Mouse (Mus musculus): ENCODE results near the gene Nox4. TPM values are rescaled to one million over a fixed set of nuclear protein-coding genes. Genes with fewer than 3 reads are reported as not detected.
"Not testable (repeated sequence)": the region's sequence is repeated elsewhere in the genome, so short reads cannot be mapped to it uniquely, and the experiment has no call there.

Gene Nox4
- polyA plus RNA-seq, 1 experiment: 234 TPM

DNA sequence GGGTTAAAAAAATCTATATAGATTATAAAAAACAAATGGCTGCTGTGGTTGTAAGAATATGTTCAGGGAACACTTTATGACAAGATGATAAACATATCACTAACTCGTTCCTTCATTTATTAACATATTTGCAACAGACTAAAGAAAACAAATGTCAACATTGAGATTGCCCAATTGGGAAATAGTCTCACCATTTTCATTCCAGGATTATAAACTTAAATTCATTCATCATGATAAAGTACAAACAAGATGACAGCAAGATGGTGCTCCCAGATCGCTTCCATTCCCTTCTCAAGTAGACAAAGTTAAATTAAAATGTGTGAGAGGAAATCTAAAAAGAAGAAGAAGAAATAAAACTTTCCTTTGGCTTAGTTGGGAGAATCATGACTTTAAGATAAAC lies 124.9 kb downstream of the Nox4 start:
- DNase-seq: no peak
- 89% methylated on average over 2 of the region's 2 CpGs for WGBS
- no peaks in the 10 kb centered on the region for H3K4me1 ChIP-seq (ENCODE audit: control insufficient read depth, insufficient read depth, low read length)
- H3K36me3 ChIP-seq (ENCODE audit: control insufficient read depth, insufficient read depth, low read length): no peaks in the 10 kb centered on the region; the same call in 1 of the 2 replicates
- H3K4me3 ChIP-seq (ENCODE audit: insufficient read depth, low read depth, low read length): no peak overlapping the region
- H3K27ac ChIP-seq (ENCODE audit: insufficient read depth, low read depth, low read length): no peak overlapping the region
- TF ChIP-seq CTCF (conservative IDR thresholded peaks at IDR 0.05; ENCODE audit: insufficient read depth, insufficient read length, low read depth, low read length) (no peak), POLR2A (IDR thresholded peaks at IDR 0.05; ENCODE audit: low read depth, low read length) (no peak)
- H3K27me3 ChIP-seq (replicated peaks; ENCODE audit: control insufficient read depth, insufficient read depth, low read length): no peaks in the 10 kb centered on the region

DNA sequence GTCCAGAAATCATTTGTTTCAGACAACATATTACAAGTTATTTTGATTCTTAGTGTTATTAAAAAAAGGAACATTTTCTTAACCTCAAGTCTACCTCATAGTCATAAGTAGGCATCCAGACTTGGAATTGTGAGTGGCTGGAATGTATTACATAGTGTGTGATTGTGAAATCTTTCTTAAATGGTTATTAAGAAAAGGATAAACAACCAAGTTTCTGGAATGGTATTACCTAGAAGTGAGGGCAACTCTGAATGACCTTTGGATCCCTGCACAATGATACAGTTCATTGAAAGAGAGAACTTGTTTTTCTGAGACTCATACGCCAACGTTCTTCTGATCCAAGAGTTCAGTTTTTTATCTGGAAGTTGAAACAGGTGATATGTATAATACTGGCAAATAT lies 125.4 kb downstream of the Nox4 start:
- peak; percentile 81 for DNase-seq
- TF ChIP-seq CTCF (conservative IDR thresholded peaks at IDR 0.05; ENCODE audit: insufficient read depth, insufficient read length, low read depth, low read length) (no peak), POLR2A (IDR thresholded peaks at IDR 0.05; ENCODE audit: low read depth, low read length) (no peak)
- no peaks in the 10 kb centered on the region; the same call in 1 of the 2 replicates for H3K36me3 ChIP-seq (ENCODE audit: control insufficient read depth, insufficient read depth, low read length)
- H3K27me3 ChIP-seq (replicated peaks; ENCODE audit: control insufficient read depth, insufficient read depth, low read length): no peaks in the 10 kb centered on the region
- no peak overlapping the region for H3K27ac ChIP-seq (ENCODE audit: insufficient read depth, low read depth, low read length)
- WGBS: 63% methylated on average over 2 of the region's 2 CpGs
- no peak overlapping the region for H3K4me3 ChIP-seq (ENCODE audit: insufficient read depth, low read depth, low read length)
- H3K4me1 ChIP-seq (ENCODE audit: control insufficient read depth, insufficient read depth, low read length): no peaks in the 10 kb centered on the region

DNA sequence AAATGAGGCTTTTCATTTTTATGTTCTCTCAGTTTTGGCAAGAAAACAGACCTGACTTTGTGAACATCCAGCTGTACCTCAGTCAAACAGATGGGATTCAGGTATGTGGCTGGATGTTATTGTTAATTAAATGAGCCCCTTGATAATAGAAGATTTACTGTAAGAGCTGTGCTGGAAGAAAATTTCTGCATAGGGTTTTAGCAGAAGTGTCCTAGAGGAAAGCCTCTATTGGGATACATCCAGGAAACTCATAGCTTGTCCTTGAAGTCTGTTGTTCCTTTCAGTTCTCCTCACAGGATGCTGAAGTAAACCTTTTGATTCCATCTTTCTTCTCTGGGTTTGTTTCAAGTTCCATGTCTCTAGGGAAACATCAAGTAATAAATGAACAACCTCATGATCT lies 128.4 kb downstream of the Nox4 start:
- TF ChIP-seq CTCF (conservative IDR thresholded peaks at IDR 0.05; ENCODE audit: insufficient read depth, insufficient read length, low read depth, low read length) (no peak), POLR2A (IDR thresholded peaks at IDR 0.05; ENCODE audit: low read depth, low read length) (no peak)
- H3K36me3 ChIP-seq (ENCODE audit: control insufficient read depth, insufficient read depth, low read length): no peaks in the 10 kb centered on the region
- H3K4me3 ChIP-seq (ENCODE audit: insufficient read depth, low read depth, low read length): no peak overlapping the region
- no peak overlapping the region for H3K27ac ChIP-seq (ENCODE audit: insufficient read depth, low read depth, low read length)
- no peak for DNase-seq
- no peaks in the 10 kb centered on the region for H3K4me1 ChIP-seq (ENCODE audit: control insufficient read depth, insufficient read depth, low read length)
- no peaks in the 10 kb centered on the region for H3K27me3 ChIP-seq (replicated peaks; ENCODE audit: control insufficient read depth, insufficient read depth, low read length)

DNA sequence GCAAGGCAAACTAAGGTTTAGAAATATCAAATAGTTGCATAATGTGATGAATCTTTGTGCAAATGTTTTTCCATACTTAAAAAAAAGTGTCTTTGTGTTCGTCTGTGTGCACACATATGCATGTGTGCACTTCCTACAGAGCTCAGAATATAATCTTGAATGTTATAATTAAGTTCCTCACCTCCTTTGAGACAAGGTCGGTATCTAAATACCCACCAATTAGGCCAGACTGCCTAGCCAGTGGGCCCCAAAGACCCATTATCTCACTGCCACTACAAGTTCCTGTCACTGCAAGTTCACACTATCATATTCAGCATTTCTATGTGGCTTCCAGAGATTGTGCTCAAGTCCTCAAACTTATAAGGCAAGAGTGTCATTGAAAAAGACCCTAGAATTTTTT lies 129.0 kb downstream of the Nox4 start:
- no peak for DNase-seq
- no peaks in the 10 kb centered on the region for H3K36me3 ChIP-seq (ENCODE audit: control insufficient read depth, insufficient read depth, low read length)
- 74% methylated on average over 2 of the region's 2 CpGs for WGBS
- no peak overlapping the region for H3K27ac ChIP-seq (ENCODE audit: insufficient read depth, low read depth, low read length)
- H3K4me3 ChIP-seq (ENCODE audit: insufficient read depth, low read depth, low read length): no peak overlapping the region
- no peaks in the 10 kb centered on the region for H3K27me3 ChIP-seq (replicated peaks; ENCODE audit: control insufficient read depth, insufficient read depth, low read length)
- H3K4me1 ChIP-seq (ENCODE audit: control insufficient read depth, insufficient read depth, low read length): no peaks in the 10 kb centered on the region
- no peak for TF ChIP-seq CTCF (conservative IDR thresholded peaks at IDR 0.05; ENCODE audit: insufficient read depth, insufficient read length, low read depth, low read length)
- TF ChIP-seq POLR2A (IDR thresholded peaks at IDR 0.05; ENCODE audit: low read depth, low read length): no peak

DNA sequence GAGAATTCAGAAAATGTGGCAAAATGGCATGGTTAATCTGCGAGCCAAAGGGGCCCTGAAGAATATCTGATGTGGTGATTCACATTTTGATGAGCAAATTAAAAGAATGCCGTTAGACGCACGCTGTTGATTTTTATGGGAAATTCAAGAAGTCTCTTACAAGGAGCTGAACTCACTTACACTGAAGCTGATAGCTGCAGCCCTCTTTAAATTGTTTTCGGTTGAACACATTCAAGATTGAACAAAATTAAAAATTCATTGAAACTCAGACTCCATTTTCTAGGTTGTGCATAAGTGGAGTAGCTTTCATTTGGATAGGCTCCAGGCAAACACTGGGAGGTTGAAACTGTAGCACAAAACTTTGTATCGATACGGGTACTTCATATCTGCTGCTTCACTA lies 151.1 kb downstream of the Nox4 start:
- Histone ChIP-seq H3K27ac (ENCODE audit: insufficient read depth, low read depth, low read length) (no peak overlapping the region), H3K27me3 (replicated peaks; ENCODE audit: control insufficient read depth, insufficient read depth, low read length) (no peaks in the 10 kb centered on the region), H3K4me1 (ENCODE audit: control insufficient read depth, insufficient read depth, low read length) (no peaks in the 10 kb centered on the region), H3K36me3 (ENCODE audit: control insufficient read depth, insufficient read depth, low read length) (no peaks in the 10 kb centered on the region; the same call in 1 of the 2 replicates), H3K4me3 (ENCODE audit: insufficient read depth, low read depth, low read length) (no peak overlapping the region)
- DNase-seq: no peak
- TF ChIP-seq CTCF (conservative IDR thresholded peaks at IDR 0.05; ENCODE audit: insufficient read depth, insufficient read length, low read depth, low read length) (no peak), POLR2A (IDR thresholded peaks at IDR 0.05; ENCODE audit: low read depth, low read length) (no peak)
- 68% methylated on average over 7 of the region's 7 CpGs for WGBS

DNA sequence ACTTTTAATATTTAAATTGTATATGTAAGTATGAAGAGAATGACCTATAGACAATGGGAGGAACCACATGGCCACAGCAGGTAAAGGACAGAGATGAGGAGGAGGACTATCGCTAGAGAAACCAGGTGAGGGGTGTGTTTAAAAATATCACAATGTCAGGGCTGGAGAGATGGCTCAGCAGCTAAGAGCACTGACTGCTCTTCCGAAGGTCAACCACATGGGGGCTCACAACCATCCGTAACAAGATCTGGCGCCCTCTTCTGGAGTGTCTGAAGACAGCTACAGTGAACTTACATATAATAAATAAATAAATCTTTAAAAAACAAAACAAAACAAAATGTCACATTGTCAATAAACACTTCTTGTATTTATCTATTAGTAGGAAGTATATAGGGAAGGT lies 165.5 kb downstream of the Nox4 start:
- peak; percentile 43 for TF ChIP-seq CTCF (conservative IDR thresholded peaks at IDR 0.05; ENCODE audit: insufficient read depth, insufficient read length, low read depth, low read length)
- DNase-seq: peak; percentile 15
- not testable (repeated sequence) for H3K4me3 ChIP-seq (ENCODE audit: insufficient read depth, low read depth, low read length); H3K36me3 ChIP-seq (ENCODE audit: control insufficient read depth, insufficient read depth, low read length); H3K4me1 ChIP-seq (ENCODE audit: control insufficient read depth, insufficient read depth, low read length); H3K27me3 ChIP-seq (replicated peaks; ENCODE audit: control insufficient read depth, insufficient read depth, low read length); H3K27ac ChIP-seq (ENCODE audit: insufficient read depth, low read depth, low read length)
- 7% methylated on average over 4 of the region's 4 CpGs for WGBS

DNA sequence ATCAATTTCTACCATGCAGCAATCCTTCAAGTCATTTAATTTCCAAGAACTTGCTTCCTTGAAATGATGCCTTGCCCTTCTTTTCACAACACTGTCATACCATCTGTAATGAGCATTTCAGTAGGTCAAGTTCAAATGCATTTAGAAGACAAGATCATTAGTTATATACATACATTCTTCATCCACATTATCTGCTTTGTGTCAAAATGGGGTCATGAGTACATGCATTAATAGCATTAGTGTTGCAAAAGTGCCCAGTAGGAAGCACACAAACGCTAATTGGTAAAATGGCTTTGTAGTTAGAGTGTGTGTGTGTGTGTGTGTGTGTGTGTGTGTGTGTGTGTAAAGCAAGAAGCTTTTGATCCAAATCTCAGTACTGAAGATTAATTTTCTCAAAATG lies 167.4 kb downstream of the Nox4 start:
- no peak overlapping the region for H3K27ac ChIP-seq (ENCODE audit: insufficient read depth, low read depth, low read length)
- H3K4me1 ChIP-seq (ENCODE audit: control insufficient read depth, insufficient read depth, low read length): no peaks in the 10 kb centered on the region
- no peak overlapping the region for H3K4me3 ChIP-seq (ENCODE audit: insufficient read depth, low read depth, low read length)
- H3K36me3 ChIP-seq (ENCODE audit: control insufficient read depth, insufficient read depth, low read length): no peaks in the 10 kb centered on the region
- WGBS: 65% methylated on average over 1 of the region's 1 CpGs
- no peak for DNase-seq
- no peaks in the 10 kb centered on the region for H3K27me3 ChIP-seq (replicated peaks; ENCODE audit: control insufficient read depth, insufficient read depth, low read length)
- TF ChIP-seq CTCF (conservative IDR thresholded peaks at IDR 0.05; ENCODE audit: insufficient read depth, insufficient read length, low read depth, low read length): no peak

Other genes with a start within 250 kb of the Nox4 start
- gene Vmn2r79, start 250.0 kb upstream of the Nox4 start, polyA plus RNA-seq (2012; rRNA removed): not detected in 2 replicates
- not detected in 2 replicates for gene Tyr, start 247.4 kb downstream of the Nox4 start, polyA plus RNA-seq (2012; rRNA removed)